ENCODE assay signal across 20 mouse cellular contexts in genomic region chr2:7711046-7711445, GRCm38 (mm10).
DNase-seq lines count a peak whose midpoint lies in the region; ATAC-seq and TF ChIP-seq lines count a peak whose summit lies in the region.
"Had no signal": no experiment of that assay in that cellular context is flagged by ENCODE, and none has a peak within 500 bp of the region (broad histone marks: within the 10 kb centered on the region; RNA-seq: fewer than 3 reads in every experiment).

No protein-coding gene starts in this region.

- no peak overlapping the region for H3K4me2 ChIP-seq in liver, postnatal 0 days (ENCODE audit: low read depth, low read length)
- no peak overlapping the region for H3K4me2 ChIP-seq in liver, embryonic 12.5 days
- H3K4me2 ChIP-seq: heart, embryonic 12.5 days; limb, embryonic 12.5 days had no signal

- H3K27ac ChIP-seq in gastrocnemius, adult 2 months: no peak overlapping the region
- H3K27ac ChIP-seq in liver, postnatal 0 days (ENCODE audit: low read depth): no peak overlapping the region
- no peak overlapping the region for H3K27ac ChIP-seq in liver, embryonic 12.5 days
- H3K27ac ChIP-seq: limb, embryonic 12.5 days; liver, embryonic 14.5 days had no signal

- intact Hi-C loops in gastrocnemius, adult 2 months (cut with DNase I): no loop called here

- H3K9ac ChIP-seq in liver, postnatal 0 days (replicated peaks): no peak overlapping the region
- no peak overlapping the region for H3K9ac ChIP-seq in liver, embryonic 12.5 days
- H3K9ac ChIP-seq: heart, embryonic 12.5 days; limb, embryonic 12.5 days; liver, embryonic 14.5 days had no signal

- no peaks in the 10 kb centered on the region for H3K4me1 ChIP-seq in liver, postnatal 0 days (ENCODE audit: insufficient read depth)
- no peaks in the 10 kb centered on the region for H3K4me1 ChIP-seq in liver, embryonic 12.5 days
- H3K4me1 ChIP-seq: heart, embryonic 12.5 days; limb, embryonic 12.5 days; megakaryocyte, embryonic 14.5 days had no signal

- no peaks in the 10 kb centered on the region for H3K27me3 ChIP-seq in liver, postnatal 0 days (ENCODE audit: insufficient read depth, low read length)
- H3K27me3 ChIP-seq in liver, embryonic 12.5 days (replicated peaks): no peaks in the 10 kb centered on the region
- H3K27me3 ChIP-seq: heart, embryonic 12.5 days; limb, embryonic 12.5 days; megakaryocyte, embryonic 14.5 days had no signal

- ATAC-seq in liver, postnatal 0 days: no peak
- no peak for ATAC-seq in liver, embryonic 12.5 days
- ATAC-seq: hindbrain, embryonic 16.5 days had no signal

- 62% methylated on average over 1 of the region's 1 CpGs for WGBS in liver, postnatal 0 days (ENCODE audit: insufficient replicate concordance)
- WGBS in liver, embryonic 12.5 days (ENCODE audit: insufficient replicate concordance): 71% methylated on average over 1 of the region's 1 CpGs

- TF ChIP-seq EP300 in liver, postnatal 0 days (IDR thresholded peaks at IDR 0.05; ENCODE audit: low read depth): no peak

- no peaks in the 10 kb centered on the region for H3K9me3 ChIP-seq in liver, postnatal 0 days (ENCODE audit: low read length)
- no peaks in the 10 kb centered on the region for H3K9me3 ChIP-seq in liver, embryonic 12.5 days (replicated peaks)
- H3K9me3 ChIP-seq: heart, embryonic 12.5 days; limb, embryonic 12.5 days; megakaryocyte, embryonic 14.5 days had no signal

- peak; percentile 37 for TF ChIP-seq CTCF in gastrocnemius, adult 2 months (IDR thresholded peaks at IDR 0.05)
- 0 out of 2 replicates have a peak, but pooled peaks have one; percentile 8 for TF ChIP-seq CTCF in liver, postnatal 0 days (IDR thresholded peaks at IDR 0.05; ENCODE audit: low read depth)

- DNase-seq in gastrocnemius, adult 2 months: no peak
- DNase-seq in gastrocnemius, adult 8-10 months (ENCODE audit: low spot score in 2 of 2): no peak
- no peak for DNase-seq in liver, postnatal 0 days
- DNase-seq in A20 (ENCODE audit: low read depth, low spot score): peak; percentile 29
- DNase-seq in NIH3T3 (ENCODE audit: low read depth): peak; percentile 12
- no peak for DNase-seq in left cerebral cortex, adult 11 months (ENCODE audit: low spot score)
- DNase-seq: adrenal gland, postnatal 25 days; cerebellum, postnatal 36 days; gastrocnemius, postnatal 36 days; heart, postnatal 36 days; kidney, adult 9 months; lung, postnatal 14 days; right cerebral cortex, postnatal 4 days; thymus, postnatal 36 days had no signal

- no peaks in the 10 kb centered on the region for H3K36me3 ChIP-seq in liver, postnatal 0 days (replicated peaks; ENCODE audit: insufficient read depth, low read length)
- H3K36me3 ChIP-seq in liver, embryonic 12.5 days: no peaks in the 10 kb centered on the region
- H3K36me3 ChIP-seq: heart, embryonic 12.5 days; limb, embryonic 12.5 days had no signal

- no peak overlapping the region for H3K4me3 ChIP-seq in gastrocnemius, adult 2 months
- H3K4me3 ChIP-seq in liver, postnatal 0 days (ENCODE audit: low read depth, low read length): no peak overlapping the region
- H3K4me3 ChIP-seq in liver, embryonic 12.5 days: no peak overlapping the region
- H3K4me3 ChIP-seq: heart, embryonic 12.5 days; limb, embryonic 12.5 days; megakaryocyte, embryonic 14.5 days had no signal

Comparison
In these comparisons a context has a peak if more than half of its experiments do, and no peak if none do; other contexts are left out.
1. DNase-seq: peak in A20 (single experiment) and NIH3T3 (single experiment); none in gastrocnemius, adult 2 months (single experiment), gastrocnemius, adult 8-10 months (0 of 2), liver, postnatal 0 days (single experiment) and left cerebral cortex, adult 11 months (single experiment).